Mouse (Mus musculus): ENCODE measurements around the gene Rab34. TPM values are rescaled to one million over a fixed set of nuclear protein-coding genes. Genes with fewer than 3 reads are reported as not detected.

The Rab34 gene
- polyA plus RNA-seq, 1 experiment from 2014 or later: 54.6 TPM

DNA sequence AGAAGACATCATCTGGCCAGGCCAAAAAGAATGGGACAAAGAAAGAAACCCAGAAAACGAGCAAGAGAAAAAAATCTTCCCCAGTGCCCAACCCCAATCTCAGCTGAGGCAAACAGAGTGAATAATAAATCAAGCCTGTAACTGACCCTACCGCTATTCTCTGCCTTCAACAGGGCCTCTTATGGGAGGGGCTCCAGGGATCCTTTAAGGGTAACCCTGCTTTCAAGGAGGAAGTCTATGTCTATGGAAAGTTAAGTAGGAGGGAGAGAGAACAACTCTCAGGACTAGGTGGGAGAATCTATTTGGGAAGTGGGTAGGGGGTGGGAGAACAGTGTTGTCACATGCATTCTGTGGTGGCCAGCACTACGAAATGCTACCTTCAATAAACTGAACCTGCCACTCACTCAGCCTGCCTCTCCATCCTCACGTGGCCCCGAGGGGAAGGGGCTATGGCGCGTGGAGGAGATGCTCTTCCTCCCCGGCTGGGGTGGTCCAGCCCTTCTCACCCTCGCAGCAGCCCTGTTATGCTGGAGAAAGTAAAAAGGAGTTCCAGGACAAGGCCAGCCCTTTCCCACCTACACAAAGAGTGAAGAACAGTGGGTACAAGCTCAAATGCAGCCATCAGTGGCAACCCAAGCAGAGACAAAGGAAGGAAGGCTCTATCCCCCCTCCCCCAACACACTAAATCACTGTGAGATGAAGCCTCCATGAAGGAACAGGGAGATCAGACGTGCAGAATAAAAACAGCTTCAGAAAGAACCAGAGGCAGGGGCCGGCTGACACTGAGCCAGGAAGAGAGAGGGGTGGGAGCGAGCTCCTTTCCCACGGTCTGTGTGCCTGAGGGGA is 17.4 kb downstream of the Rab34 start:
- no peak overlapping the region for H3K27ac ChIP-seq (ENCODE audit: poor library complexity, severe bottlenecking)
- H3K4me1 ChIP-seq (replicated peaks): no peaks in the 10 kb centered on the region
- H3K4me3 ChIP-seq: no peak overlapping the region
- no peak overlapping the region for H3K9ac ChIP-seq
- no peak for ATAC-seq (ENCODE audit: insufficient number of reproducible peaks, low FRiP score)
- H3K36me3 ChIP-seq: peaks cover 76% of the 10 kb centered on the region
- no peaks in the 10 kb centered on the region for H3K9me3 ChIP-seq (replicated peaks)
- H3K27me3 ChIP-seq (replicated peaks): no peaks in the 10 kb centered on the region
- H3K4me2 ChIP-seq: no peak overlapping the region
- 87% methylated on average over 13 of the region's 13 CpGs for WGBS

DNA sequence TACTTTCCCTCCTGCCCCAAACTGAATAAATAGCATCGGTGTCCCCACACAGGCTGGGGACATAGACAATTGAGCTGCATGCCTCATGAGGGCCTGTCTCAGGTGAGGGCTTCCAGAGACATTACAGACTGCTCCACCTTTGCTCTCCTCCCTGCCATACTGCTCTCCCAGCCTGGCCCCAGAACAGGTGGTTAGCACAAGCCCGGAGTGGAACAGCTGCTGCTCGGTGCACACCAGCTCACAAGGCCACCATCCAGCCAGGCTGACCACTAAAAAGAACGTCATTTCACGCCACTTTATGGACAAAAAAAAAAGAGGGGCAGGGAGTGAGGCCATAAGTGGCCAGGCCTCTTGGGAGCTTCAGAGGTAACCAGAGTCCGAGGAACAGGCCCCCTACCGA is 19.0 kb downstream of the Rab34 start:
- H3K4me1 ChIP-seq (replicated peaks): no peaks in the 10 kb centered on the region
- no peak overlapping the region for H3K9ac ChIP-seq
- no peak overlapping the region for H3K4me3 ChIP-seq
- peaks cover 92% of the 10 kb centered on the region for H3K36me3 ChIP-seq
- 91% methylated on average over 7 of the region's 7 CpGs for WGBS
- no peaks in the 10 kb centered on the region for H3K9me3 ChIP-seq (replicated peaks)
- no peak overlapping the region for H3K27ac ChIP-seq (ENCODE audit: poor library complexity, severe bottlenecking)
- no peaks in the 10 kb centered on the region for H3K27me3 ChIP-seq (replicated peaks)
- ATAC-seq (ENCODE audit: insufficient number of reproducible peaks, low FRiP score): no peak
- no peak overlapping the region for H3K4me2 ChIP-seq

DNA sequence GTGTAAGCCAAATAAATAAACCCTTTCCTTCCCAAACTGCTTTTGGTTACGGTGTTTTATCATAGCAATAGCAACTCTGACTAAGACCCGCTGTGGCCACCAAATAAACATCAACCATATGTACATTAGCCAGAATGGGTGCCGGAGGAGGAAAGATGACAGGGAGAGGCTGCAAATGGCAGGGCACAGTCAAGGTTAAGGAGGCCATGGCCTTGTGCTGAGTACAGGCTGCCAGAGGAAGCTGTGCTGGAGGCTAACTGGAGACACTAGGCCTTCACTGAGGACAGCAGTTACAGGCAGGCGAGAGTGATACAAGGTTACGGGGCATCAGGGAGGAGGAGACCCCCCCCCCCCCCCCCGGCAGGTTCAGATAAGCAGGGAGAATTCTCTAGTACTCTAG is 21.7 kb downstream of the Rab34 start:
- no peak overlapping the region for H3K4me3 ChIP-seq
- no peak overlapping the region for H3K27ac ChIP-seq (ENCODE audit: poor library complexity, severe bottlenecking)
- H3K27me3 ChIP-seq (replicated peaks): no peaks in the 10 kb centered on the region
- H3K4me1 ChIP-seq (replicated peaks): no peaks in the 10 kb centered on the region
- ATAC-seq (ENCODE audit: insufficient number of reproducible peaks, low FRiP score): no peak
- peaks cover 99% of the 10 kb centered on the region for H3K36me3 ChIP-seq
- H3K9ac ChIP-seq: no peak overlapping the region
- WGBS: 93% methylated on average over 6 of the region's 6 CpGs
- H3K4me2 ChIP-seq: no peak overlapping the region
- no peaks in the 10 kb centered on the region for H3K9me3 ChIP-seq (replicated peaks)

DNA sequence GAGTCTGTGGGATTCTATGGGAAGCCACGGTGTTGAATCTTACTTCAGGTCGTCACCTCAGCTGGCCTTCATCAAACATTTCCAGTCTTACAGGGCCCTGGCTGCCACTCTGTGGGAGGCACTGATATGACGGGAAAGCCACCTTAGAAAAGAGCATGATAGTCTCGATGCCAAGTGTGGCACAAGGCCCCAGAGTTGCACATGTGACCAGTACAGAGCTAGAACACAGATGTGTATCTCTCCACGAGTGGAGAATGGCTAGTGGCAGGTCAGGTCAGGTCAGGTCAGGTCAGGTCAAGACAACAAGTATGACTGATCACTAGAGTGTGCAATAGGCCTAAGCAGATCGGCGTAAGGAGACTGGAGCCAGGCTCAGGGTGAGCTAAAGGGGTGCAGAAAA is 22.4 kb downstream of the Rab34 start:
- Histone ChIP-seq H3K4me1 (replicated peaks) (no peaks in the 10 kb centered on the region), H3K4me2 (no peak overlapping the region), H3K36me3 (peaks cover 99% of the 10 kb centered on the region), H3K9ac (no peak overlapping the region), H3K27ac (ENCODE audit: poor library complexity, severe bottlenecking) (no peak overlapping the region), H3K9me3 (replicated peaks) (no peaks in the 10 kb centered on the region), H3K4me3 (no peak overlapping the region), H3K27me3 (replicated peaks) (no peaks in the 10 kb centered on the region)
- 70% methylated on average over 7 of the region's 7 CpGs for WGBS
- ATAC-seq (ENCODE audit: insufficient number of reproducible peaks, low FRiP score): no peak

DNA sequence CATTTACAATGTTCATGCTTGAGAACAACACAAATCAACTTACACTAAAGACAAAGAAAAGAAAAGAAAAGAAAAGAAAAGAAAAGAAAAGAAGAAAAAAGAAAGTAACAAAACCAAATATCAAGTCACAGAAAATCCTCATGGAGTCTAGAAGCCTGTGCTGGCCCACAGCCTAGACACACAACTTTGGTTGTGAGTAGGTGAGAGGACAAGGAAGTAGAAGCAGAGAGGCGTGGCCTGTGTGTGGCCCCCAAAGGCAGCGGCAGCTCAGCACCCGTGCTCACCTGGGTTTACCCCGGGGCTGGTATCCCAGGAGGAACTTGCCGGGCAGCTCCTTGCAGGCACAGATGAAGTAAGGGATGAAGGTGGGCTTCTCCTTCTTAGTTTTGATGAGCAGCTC is 23.3 kb downstream of the Rab34 start:
- Histone ChIP-seq H3K27ac (ENCODE audit: poor library complexity, severe bottlenecking) (no peak overlapping the region), H3K4me3 (no peak overlapping the region)
- 89% methylated on average over 5 of the region's 5 CpGs for WGBS

DNA sequence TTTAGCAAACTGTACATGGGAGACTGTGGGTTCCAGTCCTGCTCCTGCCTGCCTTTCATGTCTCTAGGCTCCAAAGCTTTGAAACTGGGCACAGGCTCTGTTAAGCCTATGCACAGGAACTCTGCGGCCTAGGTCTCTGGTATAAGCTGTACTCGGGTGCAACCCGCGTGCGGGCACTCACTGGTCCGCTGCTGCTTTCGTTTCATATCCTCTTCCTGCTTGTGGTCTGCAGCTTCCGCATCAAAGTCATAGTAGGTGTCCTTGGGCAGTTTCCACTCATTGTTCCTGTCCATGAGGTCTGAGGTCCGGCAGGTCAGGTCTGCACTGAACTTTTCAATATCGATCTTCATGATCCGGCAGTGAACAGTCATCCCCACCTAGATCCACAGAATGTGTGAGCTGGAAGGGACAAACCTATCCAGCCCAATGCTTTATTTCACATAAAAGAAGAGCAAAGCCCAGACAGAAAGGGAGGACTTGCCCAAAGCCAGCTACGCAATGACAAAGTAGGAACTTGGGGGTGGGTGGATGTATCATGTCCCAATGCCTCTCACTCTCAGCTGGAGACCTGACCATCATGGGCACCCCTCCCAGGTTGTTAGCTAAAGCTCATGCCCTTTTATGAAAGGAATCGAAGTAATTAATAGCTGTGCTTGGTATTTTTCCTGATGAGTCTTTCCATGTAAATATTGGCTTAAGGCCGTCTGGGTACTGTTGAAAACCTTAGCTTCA is 25.0 kb downstream of the Rab34 start:
- Histone ChIP-seq H3K4me3 (no peak overlapping the region), H3K27ac (ENCODE audit: poor library complexity, severe bottlenecking) (no peak overlapping the region), H3K4me1 (replicated peaks) (no peaks in the 10 kb centered on the region), H3K27me3 (replicated peaks) (no peaks in the 10 kb centered on the region), H3K9ac (no peak overlapping the region), H3K4me2 (no peak overlapping the region), H3K36me3 (peaks cover 98% of the 10 kb centered on the region), H3K9me3 (replicated peaks) (no peaks in the 10 kb centered on the region)
- ATAC-seq (ENCODE audit: insufficient number of reproducible peaks, low FRiP score): no peak
- WGBS: 95% methylated on average over 14 of the region's 14 CpGs

More for the DNA sequence above, 23.3 kb downstream of the Rab34 start:
- no peaks in the 10 kb centered on the region for H3K4me1 ChIP-seq (replicated peaks)
- no peaks in the 10 kb centered on the region for H3K9me3 ChIP-seq (replicated peaks)
- H3K4me2 ChIP-seq: no peak overlapping the region
- H3K27me3 ChIP-seq (replicated peaks): no peaks in the 10 kb centered on the region
- no peak overlapping the region for H3K9ac ChIP-seq
- peaks cover 99% of the 10 kb centered on the region for H3K36me3 ChIP-seq
- no peak for ATAC-seq (ENCODE audit: insufficient number of reproducible peaks, low FRiP score)

DNA sequence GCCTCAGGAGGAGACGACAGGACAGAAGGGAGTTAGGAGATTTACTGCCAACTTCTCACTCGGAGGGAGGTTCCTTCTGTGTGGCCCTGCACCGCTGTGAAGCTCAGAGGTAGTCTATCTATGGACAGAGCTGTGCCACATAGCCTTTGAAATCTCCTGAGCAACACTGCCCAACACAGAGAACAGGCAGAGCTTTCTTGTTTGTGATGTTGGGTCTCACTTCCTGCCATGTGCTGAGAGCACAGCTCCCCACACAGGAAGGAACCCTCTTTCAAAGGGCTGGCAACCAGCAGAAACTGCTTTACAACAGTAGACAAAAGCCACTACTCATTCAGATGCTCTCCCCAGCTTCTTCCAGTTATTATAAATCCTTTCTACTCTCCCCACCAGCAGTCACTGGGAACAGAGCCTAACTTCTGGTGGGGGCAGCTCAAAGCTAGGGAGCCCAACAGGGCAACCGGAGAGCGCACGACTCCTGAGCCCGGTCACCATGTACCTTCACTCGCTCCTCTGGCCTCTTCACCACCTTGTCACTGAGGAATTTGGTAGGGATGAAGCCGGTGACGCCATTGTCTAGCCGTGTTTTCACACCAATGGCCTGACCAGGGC is 27.6 kb downstream of the Rab34 start:
- H3K9me3 ChIP-seq (replicated peaks): no peaks in the 10 kb centered on the region
- ATAC-seq (ENCODE audit: insufficient number of reproducible peaks, low FRiP score): no peak

DNA sequence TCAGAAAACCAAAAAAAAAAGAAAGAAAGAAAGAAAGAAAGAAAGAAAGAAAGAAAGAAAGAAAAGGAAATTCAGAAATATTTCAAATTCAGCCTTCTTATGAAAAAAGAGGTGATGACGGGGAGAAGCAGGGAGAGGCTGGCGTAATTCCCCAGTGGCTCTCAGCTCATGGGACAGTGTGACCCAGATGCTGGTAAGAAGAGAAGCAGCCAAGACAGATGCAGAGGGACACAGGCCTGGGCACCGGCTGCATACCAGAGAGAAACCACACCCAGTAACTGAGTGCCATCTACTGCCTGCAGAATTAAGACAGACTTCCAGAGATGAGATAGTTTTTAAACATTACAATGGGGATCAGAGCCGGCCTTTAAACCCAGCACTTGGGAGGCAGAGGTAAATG is 35.4 kb downstream of the Rab34 start:
- no peak for ATAC-seq (ENCODE audit: insufficient number of reproducible peaks, low FRiP score)
- Histone ChIP-seq H3K36me3 (peaks cover 96% of the 10 kb centered on the region), H3K27ac (ENCODE audit: poor library complexity, severe bottlenecking) (no peak overlapping the region), H3K27me3 (replicated peaks) (no peaks in the 10 kb centered on the region), H3K4me2 (no peak overlapping the region), H3K9ac (no peak overlapping the region), H3K4me1 (replicated peaks) (no peaks in the 10 kb centered on the region), H3K9me3 (replicated peaks) (no peaks in the 10 kb centered on the region), H3K4me3 (no peak overlapping the region)
- 88% methylated on average over 4 of the region's 4 CpGs for WGBS

More for the DNA sequence above, 27.6 kb downstream of the Rab34 start:
- WGBS: 86% methylated on average over 11 of the region's 11 CpGs
- Histone ChIP-seq H3K4me3 (no peak overlapping the region), H3K4me2 (no peak overlapping the region), H3K4me1 (replicated peaks) (no peaks in the 10 kb centered on the region), H3K9ac (no peak overlapping the region), H3K27me3 (replicated peaks) (no peaks in the 10 kb centered on the region), H3K27ac (ENCODE audit: poor library complexity, severe bottlenecking) (no peak overlapping the region), H3K36me3 (peaks cover 96% of the 10 kb centered on the region)

DNA sequence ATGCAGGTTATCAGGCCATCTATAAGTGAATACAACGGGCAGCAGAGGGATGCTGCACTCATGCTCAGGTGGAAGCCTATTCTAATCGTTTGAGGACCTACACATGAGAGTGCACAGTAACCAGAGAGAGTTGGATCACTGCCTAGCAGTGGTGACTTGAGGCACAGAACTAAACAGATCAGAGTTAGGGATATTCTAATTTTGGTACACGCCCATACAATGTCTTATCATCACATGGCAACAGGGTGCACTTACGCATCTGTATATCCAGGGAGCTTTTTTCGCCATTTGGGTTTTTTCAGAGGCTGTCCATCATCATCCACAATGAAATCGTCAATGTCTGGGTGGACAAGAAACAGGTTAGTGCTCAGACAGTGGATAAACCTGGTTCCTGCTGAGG is 43.3 kb downstream of the Rab34 start:
- Histone ChIP-seq H3K4me3 (no peak overlapping the region), H3K9me3 (replicated peaks) (no peaks in the 10 kb centered on the region), H3K9ac (no peak overlapping the region), H3K27me3 (replicated peaks) (no peaks in the 10 kb centered on the region), H3K4me1 (replicated peaks) (no peaks in the 10 kb centered on the region), H3K27ac (ENCODE audit: poor library complexity, severe bottlenecking) (no peak overlapping the region), H3K4me2 (no peak overlapping the region), H3K36me3 (peaks cover 82% of the 10 kb centered on the region)
- 89% methylated on average over 6 of the region's 6 CpGs for WGBS
- ATAC-seq (ENCODE audit: insufficient number of reproducible peaks, low FRiP score): no peak

DNA sequence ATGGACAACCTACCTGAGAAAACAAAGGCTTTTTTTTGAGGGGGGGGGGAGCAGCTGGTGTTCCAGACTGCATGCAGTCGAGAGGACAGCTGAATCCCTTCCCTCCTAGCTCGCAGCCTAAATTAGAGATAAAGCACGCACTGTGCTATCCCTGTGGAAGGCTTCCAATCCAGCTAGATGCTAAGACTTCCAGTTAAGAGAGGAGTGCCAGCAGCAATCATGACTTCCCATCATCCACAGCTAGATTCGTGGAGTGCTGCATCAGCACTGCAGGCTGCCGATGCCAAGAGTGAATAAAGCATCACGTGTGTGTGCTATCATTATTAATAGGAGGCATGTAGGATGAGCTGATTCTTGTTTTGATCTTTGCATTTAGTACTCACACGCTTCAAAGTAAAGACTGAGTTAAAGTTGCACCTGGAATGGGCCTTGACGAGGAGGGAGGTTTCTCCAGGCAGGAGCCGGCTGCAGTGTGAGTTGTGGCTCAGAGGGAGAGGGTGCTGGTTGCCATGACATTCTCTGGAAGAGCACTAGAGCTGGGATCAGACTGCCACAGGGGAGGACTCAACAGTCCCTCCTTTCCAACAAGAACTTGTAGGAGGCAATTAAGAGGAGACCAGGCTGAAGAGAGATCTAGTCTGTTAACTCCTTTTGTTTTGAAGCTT is 52.1 kb downstream of the Rab34 start:
- H3K4me2 ChIP-seq: no peak overlapping the region
- H3K27me3 ChIP-seq (replicated peaks): no peaks in the 10 kb centered on the region
- H3K27ac ChIP-seq (ENCODE audit: poor library complexity, severe bottlenecking): no peak overlapping the region
- WGBS: 88% methylated on average over 9 of the region's 9 CpGs
- H3K9ac ChIP-seq: no peak overlapping the region
- ATAC-seq (ENCODE audit: insufficient number of reproducible peaks, low FRiP score): no peak
- H3K4me3 ChIP-seq: no peak overlapping the region
- peaks cover 24% of the 10 kb centered on the region for H3K36me3 ChIP-seq
- H3K9me3 ChIP-seq (replicated peaks): 0 out of 2 replicates have a peak, but pooled peaks cover 3% of the 10 kb centered on the region
- H3K4me1 ChIP-seq (replicated peaks): peaks cover 12% of the 10 kb centered on the region

Measured in heart, embryonic 12.5 days (tissue).